Mouse (Mus musculus) adrenal gland, postnatal 25 days (tissue): ENCODE data around the gene Gm45213. TPM values are rescaled to one million over a fixed set of nuclear protein-coding genes. Genes with fewer than 3 reads are reported as not detected.
A peak's percentile ranks its signal among the peaks of the same experiment; 100 is the strongest.
"Not testable (repeated sequence)": the region's sequence is repeated elsewhere in the genome, so short reads cannot be mapped to it uniquely, and the experiment has no call there.

Source experiments
- DNase-seq: peaks from one replicate; pipeline ENCODE4 v3.0.0; 2021; ENCODE audit warnings: mixed read lengths
- total RNA-seq: library from RNA; stranded (reverse); gene quantifications from 2 replicates; pipeline ENCODE4 v1.2.3, GENCODE M21; 2021

The Gm45213 gene
- total RNA-seq, 1 experiment from 2014 or later: not detected

DNA sequence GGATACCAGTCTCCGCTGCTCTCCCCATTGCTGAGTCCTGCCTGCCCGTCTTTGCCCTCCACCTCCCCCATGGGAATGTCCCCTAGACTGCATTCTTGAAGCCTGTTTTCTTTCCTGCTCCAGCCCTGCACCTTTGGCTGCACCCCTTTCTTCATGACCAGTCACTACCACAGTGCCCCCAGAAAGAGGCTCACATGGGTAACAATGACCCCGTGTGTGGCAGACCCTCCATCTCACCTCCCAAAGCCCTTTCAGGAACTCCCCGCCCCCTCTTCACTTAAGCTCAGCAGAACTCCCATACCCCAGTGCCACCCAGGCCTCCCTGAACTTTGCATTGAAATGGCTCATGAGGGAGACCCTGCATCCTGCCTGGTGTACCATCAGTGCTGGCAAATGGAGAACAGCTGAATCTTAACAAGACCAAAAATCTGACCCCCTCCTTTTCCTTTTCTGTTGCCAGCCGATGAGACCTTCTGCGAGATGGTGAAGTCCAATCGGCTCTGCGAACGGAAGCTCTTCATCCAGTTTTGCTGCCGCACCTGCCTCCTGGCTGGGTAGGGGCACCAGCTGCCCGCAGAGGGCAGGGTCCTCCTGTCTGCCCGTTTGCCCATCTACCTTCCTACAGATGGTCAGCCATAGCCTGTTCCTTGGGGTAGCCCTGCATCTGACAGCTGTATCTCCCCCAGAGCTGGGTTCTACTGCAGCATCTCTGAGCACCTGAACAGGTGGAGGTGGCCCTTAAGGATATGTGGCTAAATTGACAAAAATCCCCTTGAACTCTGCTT is 5.2 kb downstream of the Gm45213 start:
- no peak for DNase-seq

DNA sequence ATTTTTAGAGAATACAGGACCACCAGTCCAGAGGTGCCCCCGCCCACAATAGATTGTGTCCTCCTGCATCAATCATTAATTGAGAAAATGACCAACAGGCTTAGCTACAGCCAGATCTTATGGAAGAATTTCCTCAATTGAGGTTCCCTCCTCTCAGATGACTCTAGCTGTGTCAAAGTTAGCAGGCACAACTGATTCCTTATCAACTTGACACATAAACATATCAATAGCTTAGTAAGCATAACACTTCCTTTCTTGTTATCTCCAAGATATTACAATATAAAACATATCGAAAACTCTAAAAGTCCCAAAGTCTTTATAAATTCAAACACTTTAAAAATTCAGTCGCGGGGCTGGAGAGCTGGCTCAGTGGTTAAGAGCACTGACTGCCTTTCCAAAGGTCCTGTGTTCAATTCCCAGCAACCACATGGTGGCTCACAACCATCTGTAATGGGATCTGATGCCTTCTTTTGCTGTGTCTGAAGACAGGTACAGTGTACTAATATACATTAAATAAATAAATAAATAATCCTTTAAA is 10.6 kb downstream of the Gm45213 start:
- no peak for DNase-seq

DNA sequence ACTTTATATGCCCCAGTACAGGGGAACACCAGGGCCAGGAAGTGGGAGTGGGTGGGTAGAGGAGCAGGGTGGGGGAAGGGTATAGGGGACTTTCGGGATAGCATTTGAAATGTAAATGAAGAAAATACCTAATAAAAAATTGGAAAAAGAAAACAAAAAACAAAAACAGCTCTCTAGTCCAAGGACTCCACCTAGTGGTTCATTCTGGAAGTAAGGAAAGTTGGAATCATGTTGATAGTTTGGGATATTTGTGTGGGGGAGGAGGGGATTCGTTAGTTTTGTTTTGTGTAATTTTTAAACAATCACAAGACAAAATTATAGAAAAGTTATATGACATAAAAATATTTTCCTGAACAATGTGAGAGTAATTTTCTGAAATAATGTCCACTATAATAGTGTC is 12.0 kb downstream of the Gm45213 start:
- DNase-seq: not testable (repeated sequence)

DNA sequence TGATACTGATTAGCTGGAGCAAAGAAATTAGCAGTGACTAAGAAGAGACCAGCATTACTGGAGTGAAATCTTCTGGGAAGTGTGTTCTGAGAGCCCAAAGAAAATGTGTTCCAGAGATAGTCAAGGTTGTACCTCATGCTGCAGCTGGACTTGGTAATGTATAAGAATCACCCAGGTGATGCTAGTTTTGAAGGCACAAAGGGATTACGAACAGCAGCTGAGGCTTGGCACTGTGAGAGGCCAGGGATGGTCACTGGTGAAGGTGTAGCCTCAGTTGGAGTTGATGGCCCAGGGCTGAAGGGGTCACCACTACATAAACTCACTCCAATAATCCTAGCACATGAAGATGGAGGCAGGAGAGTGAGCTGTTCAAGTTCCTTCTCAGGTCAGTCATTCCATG is 15.3 kb downstream of the Gm45213 start, which contains the start of gene Snrpa1:
Gene Snrpa1 (plus strand): TSS at position 301 of the 400 bp plus-strand sequence.
- DNase-seq: no peak

DNA sequence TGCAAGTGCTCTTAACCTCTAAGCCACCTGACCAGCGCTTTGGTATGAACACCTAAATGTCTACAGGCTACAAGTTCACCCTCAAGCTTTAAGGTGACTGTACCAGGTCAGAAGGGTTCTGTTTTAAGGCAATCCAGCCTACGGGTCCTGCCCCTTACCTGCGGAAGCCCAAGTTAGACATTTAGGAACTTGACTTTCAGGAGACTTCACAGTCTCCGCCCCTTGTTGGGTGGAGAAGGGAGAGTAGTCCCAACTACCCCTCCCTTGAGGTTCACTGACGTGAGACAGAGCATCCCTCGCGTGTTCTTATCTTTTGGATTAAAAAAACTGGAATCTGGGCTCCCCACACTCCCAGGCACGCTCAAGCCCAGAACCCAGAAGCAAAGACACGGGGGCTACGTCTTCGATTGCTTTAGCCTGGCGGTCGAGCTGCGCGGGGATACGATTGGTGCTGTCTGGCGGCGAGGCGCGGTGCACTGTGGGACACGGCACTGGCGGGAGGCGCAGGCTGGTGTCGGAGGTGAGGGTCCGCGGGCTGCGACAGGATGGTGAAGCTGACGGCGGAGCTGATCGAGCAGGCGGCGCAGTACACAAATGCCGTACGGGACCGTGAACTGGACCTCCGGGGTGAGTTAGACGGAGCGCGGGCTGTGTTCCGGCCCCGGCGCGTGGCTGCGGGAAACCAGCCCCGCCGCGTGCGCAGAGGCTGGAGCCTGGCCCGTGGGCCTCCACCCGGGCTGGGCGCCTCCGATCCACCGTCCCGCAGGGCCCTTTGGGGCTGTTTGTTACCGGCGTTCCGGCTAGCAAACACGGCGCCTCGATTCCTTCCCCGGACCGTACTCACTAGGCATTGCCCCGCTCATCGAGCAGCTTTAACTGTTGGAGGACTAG is 16.9 kb downstream of the Gm45213 start:
- peak; percentile 89 for DNase-seq

DNA sequence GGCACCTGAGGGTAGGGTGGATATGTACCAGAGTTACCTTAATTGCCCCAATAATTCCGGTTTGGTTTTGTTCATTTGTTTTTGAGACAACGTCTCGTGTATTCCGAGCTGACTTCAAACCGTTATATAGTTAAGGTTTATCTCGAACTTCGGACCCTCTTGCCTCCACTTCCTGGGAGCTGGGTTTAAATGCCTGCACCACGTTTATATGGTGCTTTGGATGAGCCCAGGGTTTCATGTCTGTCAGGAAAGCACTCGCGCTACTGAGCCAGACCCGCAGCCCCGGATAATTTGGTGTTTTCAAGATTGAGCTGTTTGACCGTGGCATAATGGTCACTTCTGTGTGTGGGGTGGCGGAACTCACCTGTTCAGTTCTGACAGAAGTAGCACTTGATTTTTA is 17.7 kb downstream of the Gm45213 start:
- no peak for DNase-seq

DNA sequence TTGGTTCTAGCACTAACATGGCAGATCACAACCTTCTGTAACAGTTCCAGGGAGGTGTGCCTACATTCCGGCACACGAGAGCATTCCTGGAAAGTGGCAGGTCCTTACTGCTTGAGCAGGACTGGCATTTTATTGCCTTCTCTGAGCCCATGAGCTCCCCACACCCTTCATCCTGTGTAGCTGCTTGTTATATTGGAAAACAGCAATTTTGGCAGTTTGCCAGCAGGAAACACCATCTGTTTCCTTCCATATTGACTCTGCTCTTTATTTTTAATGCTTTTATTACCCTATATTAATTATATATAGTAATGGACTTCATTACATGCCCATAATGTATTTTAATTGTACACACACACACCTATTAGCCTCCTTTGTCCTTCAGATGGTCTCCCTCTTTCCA is 33.0 kb downstream of the Gm45213 start:
- DNase-seq: no peak

DNA sequence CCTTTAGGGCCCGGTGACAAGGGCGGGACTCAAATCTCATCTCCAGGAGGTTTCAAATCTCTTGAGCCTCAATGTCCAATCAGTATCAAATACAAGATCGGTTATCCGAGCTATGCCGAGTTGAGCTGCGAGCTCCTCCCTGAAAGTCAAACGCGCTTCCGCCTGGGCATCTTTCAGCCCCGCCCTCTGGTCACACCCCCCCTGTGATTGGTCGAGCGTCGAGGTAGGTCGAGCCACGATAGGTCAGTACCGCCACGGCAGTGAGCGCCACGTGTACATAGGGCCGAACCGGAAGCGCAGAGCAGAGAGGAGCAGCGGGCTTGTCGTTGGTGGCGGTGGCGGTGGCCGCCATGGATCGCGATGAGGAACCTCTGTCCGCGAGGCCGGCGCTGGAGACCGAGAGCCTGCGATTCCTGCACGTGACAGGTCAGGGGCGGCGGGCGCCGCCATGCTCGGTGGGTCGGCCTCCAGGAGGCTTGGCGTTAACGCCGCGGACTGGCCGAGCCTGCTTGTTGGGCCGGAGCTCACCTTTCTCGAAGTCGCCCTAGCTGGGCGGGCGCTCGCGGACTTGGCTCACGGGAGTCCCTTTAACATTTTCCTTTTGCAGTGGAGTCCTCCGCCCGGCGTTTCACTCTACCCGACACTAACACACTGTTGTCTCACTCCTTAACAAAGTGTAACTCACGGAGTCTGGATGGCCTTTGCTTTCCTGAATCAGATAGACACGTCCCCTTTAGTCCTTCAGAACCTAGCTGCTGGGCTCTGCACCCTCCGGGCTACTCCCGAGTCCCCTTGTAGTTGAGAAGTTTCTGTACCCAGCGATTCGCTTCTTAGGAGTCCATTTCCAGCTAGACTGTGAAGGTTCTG is 36.2 kb downstream of the Gm45213 start, which contains the start of gene Selenos:
Gene Selenos (plus strand): TSS at position 286 of the 867 bp plus-strand sequence.
- DNase-seq: peak; percentile 94

DNA sequence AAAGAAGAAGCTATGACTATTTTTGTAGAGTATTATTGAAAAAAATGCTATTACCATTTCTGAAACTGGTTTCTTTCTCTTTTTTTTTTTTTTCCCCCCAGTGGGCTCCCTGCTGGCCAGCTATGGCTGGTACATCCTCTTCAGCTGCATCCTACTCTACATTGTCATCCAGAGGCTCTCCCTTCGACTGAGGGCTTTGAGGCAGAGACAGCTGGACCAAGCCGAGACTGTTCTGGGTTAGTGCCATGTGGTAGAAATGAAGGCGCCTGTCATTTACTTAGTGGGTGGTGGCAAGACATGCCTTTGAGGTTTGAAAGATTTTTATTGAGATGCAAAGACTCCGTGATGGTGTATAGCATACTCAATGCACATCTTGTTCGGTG is 36.8 kb downstream of the Gm45213 start:
- no peak for DNase-seq

DNA sequence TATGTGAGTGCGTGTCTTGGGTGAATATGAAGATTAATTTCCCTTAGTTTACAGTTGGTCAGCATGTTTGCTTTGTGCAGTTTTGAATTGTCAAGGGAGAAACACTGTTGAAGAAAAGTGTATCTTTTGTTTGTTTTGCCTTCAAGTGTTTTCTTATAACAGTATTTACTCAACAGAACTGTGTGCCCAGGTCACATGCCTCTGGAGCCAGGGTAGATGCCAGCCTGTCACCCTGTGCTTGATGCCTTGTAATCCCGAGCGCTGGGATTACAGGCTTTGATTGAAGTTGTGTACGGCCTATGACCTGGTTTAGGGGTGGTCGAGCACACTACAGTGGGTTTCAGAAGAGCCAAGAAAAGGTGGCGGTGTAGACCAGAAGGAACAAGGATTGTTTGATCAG is 40.4 kb downstream of the Gm45213 start:
- no peak for DNase-seq

DNA sequence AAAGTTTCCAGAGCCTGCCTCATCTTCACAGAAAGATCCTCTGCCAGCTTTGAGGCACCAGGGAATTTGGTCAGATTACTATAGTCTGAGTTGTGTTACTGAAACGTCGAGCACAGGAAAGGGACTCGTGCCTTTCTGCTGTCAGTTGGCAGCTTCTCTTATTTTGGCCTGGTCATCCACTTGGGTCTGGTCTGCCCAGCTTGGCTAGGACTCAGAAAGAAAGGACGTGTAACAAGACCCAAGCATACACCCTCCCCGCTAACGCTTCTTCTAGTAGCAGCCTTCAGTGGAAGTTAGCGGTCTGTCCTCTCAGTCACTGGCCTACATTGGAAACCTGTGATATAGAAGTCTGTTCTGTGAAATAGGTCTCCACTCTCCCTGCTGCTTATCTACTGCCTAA is 41.1 kb downstream of the Gm45213 start:
- DNase-seq: no peak

DNA sequence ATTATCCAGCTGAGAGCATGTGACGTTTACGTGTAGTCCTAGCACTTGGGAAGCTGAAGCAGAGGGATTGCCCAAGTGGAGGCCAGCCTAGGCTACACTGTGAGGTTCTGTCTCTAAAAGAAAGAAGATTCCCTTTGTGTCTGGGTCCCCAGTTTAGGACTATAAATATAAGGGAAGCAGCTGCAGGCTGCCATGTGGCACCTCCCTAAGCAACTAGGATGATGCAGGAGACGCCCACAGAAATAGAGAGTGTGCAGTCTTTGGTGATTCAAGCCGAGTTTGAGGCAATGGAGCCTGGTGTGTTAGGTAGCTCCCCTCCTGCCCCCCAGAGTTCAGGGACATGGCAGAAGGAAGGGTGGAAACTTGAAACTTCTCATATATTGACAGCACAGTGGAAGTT is 44.2 kb downstream of the Gm45213 start:
- DNase-seq: no peak

DNA sequence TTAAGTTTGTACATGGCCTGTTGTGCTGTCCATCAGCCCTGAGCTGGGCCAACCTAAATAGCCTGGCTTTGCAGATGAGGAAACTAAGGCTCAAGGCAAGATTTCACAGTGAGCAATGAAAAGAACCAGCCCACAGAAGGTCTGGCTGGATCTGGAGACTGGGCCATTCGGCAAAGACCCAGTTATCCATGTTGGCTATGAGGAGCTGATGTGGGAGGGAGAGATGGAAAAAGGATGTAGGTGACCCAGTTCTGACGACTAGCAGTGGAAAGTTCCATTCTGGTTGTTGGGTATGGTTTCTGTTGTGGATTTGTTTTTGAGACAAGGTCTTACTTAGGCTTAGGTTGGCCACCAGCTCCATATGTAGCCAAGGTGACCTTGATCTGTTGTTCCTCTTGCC is 44.7 kb downstream of the Gm45213 start:
- DNase-seq: no peak

DNA sequence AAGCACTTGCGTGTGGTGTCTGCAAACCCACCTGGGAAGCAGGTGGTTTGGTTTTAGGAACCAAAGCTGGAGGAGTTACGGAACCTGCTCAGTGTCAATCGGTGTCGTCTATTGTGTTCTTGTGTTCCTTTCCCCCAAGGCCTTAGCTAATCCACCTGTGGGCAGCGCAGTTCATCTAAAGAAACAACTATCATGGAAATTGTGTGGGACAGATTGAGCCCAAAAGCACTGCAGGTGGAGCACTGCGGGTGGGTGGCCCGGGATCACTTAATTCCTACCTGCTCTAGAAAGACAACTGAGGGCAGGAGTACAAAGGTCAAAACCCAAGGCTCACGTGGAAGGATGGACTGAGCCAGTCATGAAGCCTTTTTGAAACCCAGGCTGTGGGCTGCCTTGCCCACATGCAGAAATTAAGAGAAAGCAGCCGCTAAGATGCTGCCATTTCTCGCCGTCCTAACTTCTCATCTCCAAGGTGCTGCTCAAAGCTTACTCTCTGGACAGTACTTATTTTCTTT is 47.3 kb downstream of the Gm45213 start:
- DNase-seq: no peak

DNA sequence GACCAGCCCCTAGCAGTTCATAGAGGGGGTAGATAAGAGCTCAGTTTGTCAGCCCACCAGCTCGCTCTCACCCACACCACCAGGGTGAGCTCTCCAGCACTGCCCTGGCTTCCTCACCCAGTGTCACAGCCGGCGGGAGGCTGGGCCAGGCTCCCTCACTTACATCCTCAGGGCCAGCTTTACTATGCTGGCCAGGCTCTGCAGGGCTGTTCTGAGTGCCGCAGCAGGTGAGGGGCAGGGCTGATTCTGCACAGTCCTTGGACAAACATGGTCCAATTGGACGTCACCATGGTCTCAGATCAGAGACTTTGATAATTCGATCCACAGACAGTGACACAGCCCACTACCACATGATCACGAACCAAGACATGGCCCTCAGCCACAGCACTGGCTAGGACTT is 48.2 kb downstream of the Gm45213 start:
- no peak for DNase-seq

DNA sequence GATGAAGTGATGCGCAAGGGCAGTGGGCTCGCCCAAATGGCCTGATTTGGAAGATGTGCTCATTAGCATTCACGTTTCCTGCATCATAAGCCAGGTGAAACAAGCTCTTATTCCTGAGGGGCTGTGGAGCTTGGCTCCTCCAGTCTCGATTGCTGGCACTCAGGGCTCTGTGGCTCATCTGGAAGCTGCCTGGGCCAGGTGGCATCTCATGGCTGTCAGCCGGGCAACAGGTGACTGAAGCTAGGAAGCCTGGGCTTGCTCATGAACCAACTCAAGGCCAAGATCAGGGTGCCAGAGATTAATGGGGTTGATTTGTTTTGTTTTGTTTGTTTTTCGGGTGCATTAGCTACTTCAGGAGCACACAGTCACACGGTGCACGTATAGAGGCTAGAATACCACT is 49.3 kb downstream of the Gm45213 start:
- DNase-seq: no peak

DNA sequence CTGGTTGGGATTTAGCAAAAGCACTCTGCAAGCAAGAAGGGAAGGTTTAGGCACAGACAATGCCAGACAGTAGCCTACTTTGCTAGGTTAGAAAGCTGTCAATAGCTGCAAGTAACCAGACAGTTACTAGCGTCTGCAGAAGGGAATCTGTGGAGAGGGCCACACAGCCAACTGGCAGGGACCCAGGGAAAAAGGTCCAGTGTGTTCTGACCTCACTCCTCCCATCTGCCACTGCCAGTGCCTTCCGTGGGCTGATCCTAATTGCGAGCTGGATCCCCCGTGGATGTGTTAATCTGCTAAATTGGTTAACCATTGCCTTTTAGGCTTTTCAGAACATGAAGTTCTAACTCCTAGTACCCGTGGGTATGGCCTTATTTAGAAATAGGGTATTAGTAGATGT is 50.7 kb downstream of the Gm45213 start:
- peak; percentile 27 for DNase-seq

DNA sequence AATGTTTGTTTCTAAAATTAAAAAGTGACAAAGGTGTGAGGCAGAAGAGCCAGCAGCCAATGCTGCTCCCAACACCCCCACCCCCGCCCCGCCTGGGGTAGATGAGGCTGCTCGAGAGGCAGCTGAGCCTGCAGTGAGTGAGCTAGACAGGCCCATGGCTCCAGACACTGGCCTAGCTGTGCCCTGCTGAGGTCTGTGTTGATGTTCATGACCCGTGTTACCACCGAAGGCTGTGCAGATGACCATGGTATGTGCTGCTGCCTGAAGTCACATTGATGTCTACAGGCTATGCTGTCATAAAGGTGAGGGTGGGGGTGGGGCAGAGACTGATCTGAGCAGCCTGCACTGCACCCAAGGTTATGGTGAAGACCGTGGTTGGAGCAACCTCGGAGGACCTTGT is 55.4 kb downstream of the Gm45213 start:
- no peak for DNase-seq

DNA sequence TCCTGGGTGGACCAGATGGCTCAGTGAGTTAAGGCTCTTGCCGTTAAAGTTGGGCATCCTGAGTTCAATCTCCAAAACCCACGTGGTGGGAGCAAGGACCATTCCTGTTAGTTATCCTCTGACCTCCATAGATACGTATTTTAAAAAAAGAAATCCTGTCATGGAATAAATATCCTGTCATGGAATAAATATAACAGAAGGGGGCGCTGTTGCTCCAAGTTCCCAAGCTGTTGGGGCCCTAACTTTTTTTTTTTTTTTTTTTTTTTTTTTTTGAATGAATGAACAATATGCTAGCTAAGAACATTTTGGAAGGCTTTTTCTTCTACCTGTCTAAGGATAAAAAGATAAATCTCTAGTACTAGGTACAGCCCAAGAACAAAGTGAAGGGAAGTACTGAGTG is 58.5 kb downstream of the Gm45213 start:
- no peak for DNase-seq

DNA sequence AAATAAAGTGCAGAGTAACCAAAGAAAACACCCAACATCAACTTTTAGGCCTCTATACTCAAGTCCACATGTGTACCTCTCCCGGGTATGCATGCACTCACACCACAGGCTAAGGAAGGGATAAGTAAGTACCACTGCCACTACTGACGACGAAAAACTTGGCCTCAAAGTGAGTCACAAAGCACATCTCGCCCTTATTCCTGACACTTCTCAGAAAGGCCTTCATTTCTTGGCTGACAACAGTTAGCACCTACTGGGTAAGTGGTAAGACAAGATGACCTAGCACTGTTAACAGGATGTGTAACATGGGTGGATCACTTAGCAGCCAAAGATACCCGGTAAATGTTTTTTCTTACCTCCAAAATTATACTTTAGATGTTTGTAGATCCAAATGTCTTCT is 61.1 kb downstream of the Gm45213 start:
- DNase-seq: no peak

DNA sequence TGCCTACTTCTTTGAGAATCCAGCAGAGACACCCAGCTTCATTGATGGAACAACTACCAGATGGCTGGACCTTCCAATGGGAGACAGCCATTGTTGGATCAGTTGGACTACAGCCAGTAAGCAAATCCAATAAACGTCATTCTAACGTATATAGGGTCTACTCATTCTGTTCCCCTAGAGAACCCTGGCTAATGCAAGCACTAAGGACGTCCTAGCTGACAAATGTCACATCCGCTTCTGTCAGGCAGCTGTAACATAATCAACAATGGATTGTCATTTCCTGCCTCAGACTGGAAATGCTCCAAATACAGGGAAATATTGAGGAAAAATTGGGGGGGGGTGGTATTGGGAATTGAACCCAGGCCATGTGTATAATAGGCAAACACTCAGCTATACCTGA is 62.4 kb downstream of the Gm45213 start:
- DNase-seq: no peak

DNA sequence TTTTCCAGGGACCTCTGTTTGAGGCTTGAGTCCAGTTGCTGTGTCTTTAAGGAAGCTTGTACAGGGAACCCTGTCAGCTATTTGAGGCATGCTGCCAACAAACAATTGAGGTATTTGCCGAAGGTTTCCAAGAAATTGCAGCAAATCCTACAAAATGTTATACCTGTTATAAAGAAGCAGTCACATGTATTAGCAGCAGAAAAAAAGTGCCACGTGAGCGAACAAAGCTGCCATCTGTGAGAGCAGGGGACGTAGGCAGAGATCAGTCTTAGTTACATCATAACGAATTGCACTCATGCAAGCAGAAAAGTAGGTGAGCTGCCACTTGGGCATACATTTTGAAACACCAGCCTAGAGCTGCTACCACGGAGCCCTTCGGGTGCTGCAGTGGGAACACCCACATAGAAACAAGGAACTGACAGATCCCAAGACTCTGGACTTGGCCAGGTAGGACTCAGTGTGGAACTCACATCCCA is 63.2 kb downstream of the Gm45213 start:
- DNase-seq: no peak
